Mouse (Mus musculus) thymus, adult 2 months (tissue): ENCODE results near the gene Gsdme.

Experiments used
- CTCF ChIP-seq: fragments of 200-500 bp; IDR thresholded peaks from 2 replicates; pipeline ENCODE4 v1.5.1; 2012; ENCODE audit warnings: mild to moderate bottlenecking, control low read depth, low read length, moderate library complexity, borderline replicate concordance; ENCODE audit not compliant: control insufficient read depth, poor library complexity, insufficient read depth; ENCODE audit errors: extremely low read depth
- POLR2A ChIP-seq: fragments of 200-500 bp; IDR thresholded peaks from 2 replicates; pipeline ENCODE4 v1.6.1; 2012; ENCODE audit warnings: mild to moderate bottlenecking, low read length, control low read depth, moderate library complexity; ENCODE audit not compliant: control insufficient read depth, poor library complexity, insufficient read depth; ENCODE audit errors: extremely low read depth

- TF ChIP-seq CTCF = no peak
- TF ChIP-seq POLR2A = no peak
These were observed 37.5 kb upstream of the Gsdme start for GRCm38 (mm10) chr6:50301121-50301520.
